8 mouse cellular contexts compared by ENCODE assay signal in the genomic region with DNA sequence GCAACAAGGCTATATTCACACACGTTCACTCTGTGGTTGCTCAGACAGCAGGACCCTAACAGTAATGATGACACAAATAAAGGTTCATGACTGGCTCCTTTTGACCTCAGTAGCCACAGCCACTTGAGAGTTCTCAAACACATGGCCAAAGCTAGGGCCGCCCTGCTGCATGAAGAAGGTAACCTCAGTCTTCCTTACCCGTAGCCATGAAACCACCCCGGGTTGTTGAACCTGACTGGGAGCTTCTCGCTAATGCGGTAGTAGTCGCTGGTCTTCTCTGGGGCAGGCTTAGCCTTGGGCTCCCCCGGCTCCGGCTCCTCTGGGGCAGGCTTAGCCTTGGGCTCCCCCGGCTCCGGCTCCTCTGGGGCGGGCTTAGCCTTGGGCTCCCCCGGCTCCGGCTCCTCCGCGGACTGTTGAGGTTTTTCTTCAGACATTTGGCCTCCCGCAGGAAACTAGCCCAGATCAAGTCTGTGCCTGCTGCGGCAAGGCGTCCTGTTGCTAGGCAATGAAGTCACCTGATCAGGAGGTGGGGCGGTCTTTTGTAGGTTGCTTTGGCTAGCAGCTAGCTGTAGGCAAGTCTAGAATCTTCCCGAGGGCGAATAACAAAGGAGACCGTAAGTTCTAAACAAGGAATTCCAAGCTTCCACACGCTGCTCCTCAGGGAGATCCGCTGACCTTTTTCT. TPM values are rescaled to one million over a fixed set of nuclear protein-coding genes. Genes with fewer than 3 reads are reported as not detected.
DNase-seq lines count a peak whose midpoint lies in the region; ATAC-seq and TF ChIP-seq lines count a peak whose summit lies in the region.

1700007K13Rik (minus strand) TSS at position 497 of the 683 bp plus-strand sequence.

- peak within 1 kb of the TSS; percentile 42; the same call in 1 of the 2 replicates for H3K9ac ChIP-seq in embryonic facial prominence, embryonic 12.5 days
- peak within 1 kb of the TSS; percentile 32; the same call in 1 of the 2 replicates for H3K9ac ChIP-seq in heart, embryonic 15.5 days
- peak within 1 kb of the TSS; percentile 28; the same call in 1 of the 2 replicates for H3K9ac ChIP-seq in kidney, postnatal 0 days (ENCODE audit: low read depth, low read length)
- no peak within 1 kb of the TSS for H3K9ac ChIP-seq in liver, embryonic 11.5 days (ENCODE audit: low read depth, low read length)

- peaks cover 10% of the 10 kb centered on the region; the same call in 1 of the 2 replicates for H3K27me3 ChIP-seq in embryonic facial prominence, embryonic 12.5 days
- H3K27me3 ChIP-seq in heart, embryonic 15.5 days = peaks cover 18% of the 10 kb centered on the region; the same call in 1 of the 2 replicates
- no peaks in the 10 kb centered on the region for H3K27me3 ChIP-seq in kidney, postnatal 0 days (ENCODE audit: insufficient read depth, low read length)
- peaks cover 13% of the 10 kb centered on the region for H3K27me3 ChIP-seq in liver, embryonic 11.5 days (replicated peaks; ENCODE audit: control insufficient read depth, insufficient read depth, low read length)

- peaks cover 17% of the 10 kb centered on the region for H3K4me1 ChIP-seq in embryonic facial prominence, embryonic 12.5 days
- peaks cover 21% of the 10 kb centered on the region for H3K4me1 ChIP-seq in heart, embryonic 15.5 days (replicated peaks)
- peaks cover 12% of the 10 kb centered on the region; the same call in 1 of the 2 replicates for H3K4me1 ChIP-seq in kidney, postnatal 0 days (replicated peaks; ENCODE audit: insufficient read depth, low read length)
- peaks cover 14% of the 10 kb centered on the region for H3K4me1 ChIP-seq in liver, embryonic 11.5 days (replicated peaks; ENCODE audit: control insufficient read depth, insufficient read depth, low read length)

- no peak within 1 kb of the TSS for H3K27ac ChIP-seq in embryonic facial prominence, embryonic 12.5 days
- H3K27ac ChIP-seq in heart, embryonic 15.5 days = no peak within 1 kb of the TSS
- no peak within 1 kb of the TSS for H3K27ac ChIP-seq in kidney, postnatal 0 days
- no peak within 1 kb of the TSS for H3K27ac ChIP-seq in liver, embryonic 11.5 days (ENCODE audit: low read depth, low read length)

- peak within 1 kb of the TSS; percentile 62 for H3K4me2 ChIP-seq in embryonic facial prominence, embryonic 12.5 days (replicated peaks)
- H3K4me2 ChIP-seq in heart, embryonic 15.5 days = peak within 1 kb of the TSS; percentile 68
- peak within 1 kb of the TSS; percentile 62 for H3K4me2 ChIP-seq in kidney, postnatal 0 days (ENCODE audit: low read length)
- peak within 1 kb of the TSS; percentile 61 for H3K4me2 ChIP-seq in liver, embryonic 11.5 days

- DNase-seq in 416B (ENCODE audit: low read depth) = peak; percentile 88
- DNase-seq in adrenal gland, adult 8-10 months = peak; percentile 72
- peak; percentile 86 for DNase-seq in kidney, postnatal 0 days (ENCODE audit: low spot score)
- peak; percentile 68 for DNase-seq in liver, embryonic 11.5 days (ENCODE audit: low spot score)
- DNase-seq in naive thymus-derived CD4-positive, alpha-beta T cell, adult 2 months (ENCODE audit: low read depth) = peak; percentile 74
- peak; percentile 73 for DNase-seq in telencephalon, adult 2 months (ENCODE audit: low read depth, low spot score)

- WGBS in embryonic facial prominence, embryonic 12.5 days = 5% methylated on average over 25 of the region's 25 CpGs
- 4% methylated on average over 25 of the region's 25 CpGs for WGBS in heart, embryonic 15.5 days
- WGBS in kidney, postnatal 0 days = 4% methylated on average over 25 of the region's 25 CpGs
- 6% methylated on average over 25 of the region's 25 CpGs for WGBS in liver, embryonic 11.5 days

- no peak for TF ChIP-seq CTCF in kidney, postnatal 0 days (IDR thresholded peaks at IDR 0.05; ENCODE audit: low read depth)

- peak; percentile 58 for ATAC-seq in embryonic facial prominence, embryonic 12.5 days (ENCODE audit: insufficient number of reproducible peaks, insufficient read depth, low FRiP score, low TSS enrichment)
- no peak for ATAC-seq in heart, embryonic 15.5 days (replicated peaks; ENCODE audit: insufficient number of reproducible peaks, insufficient read depth, low FRiP score, low read depth)
- peak; percentile 60; the same call in 1 of the 2 replicates for ATAC-seq in kidney, postnatal 0 days (replicated peaks; ENCODE audit: low FRiP score, low read depth)
- 0 out of 2 replicates have a peak, but pooled peaks have one; percentile 33 for ATAC-seq in liver, embryonic 11.5 days (replicated peaks; ENCODE audit: low FRiP score)

- H3K9me3 ChIP-seq in embryonic facial prominence, embryonic 12.5 days = no peaks in the 10 kb centered on the region
- no peaks in the 10 kb centered on the region for H3K9me3 ChIP-seq in heart, embryonic 15.5 days (replicated peaks)
- H3K9me3 ChIP-seq in kidney, postnatal 0 days (replicated peaks; ENCODE audit: low read length) = no peaks in the 10 kb centered on the region
- no peaks in the 10 kb centered on the region for H3K9me3 ChIP-seq in liver, embryonic 11.5 days (ENCODE audit: control insufficient read depth, low read length)

- H3K4me3 ChIP-seq in embryonic facial prominence, embryonic 12.5 days = peak within 1 kb of the TSS; percentile 32
- peak within 1 kb of the TSS; percentile 34 for H3K4me3 ChIP-seq in heart, embryonic 15.5 days
- H3K4me3 ChIP-seq in kidney, postnatal 0 days (replicated peaks; ENCODE audit: low read depth, low read length) = peak within 1 kb of the TSS; percentile 20
- peak within 1 kb of the TSS; percentile 22 for H3K4me3 ChIP-seq in liver, embryonic 11.5 days (ENCODE audit: low read depth, low read length)

- H3K36me3 ChIP-seq in embryonic facial prominence, embryonic 12.5 days = peaks cover 19% of the 10 kb centered on the region
- peaks cover 21% of the 10 kb centered on the region for H3K36me3 ChIP-seq in heart, embryonic 15.5 days
- peaks cover 14% of the 10 kb centered on the region for H3K36me3 ChIP-seq in kidney, postnatal 0 days (ENCODE audit: insufficient read depth, low read length)
- H3K36me3 ChIP-seq in liver, embryonic 11.5 days (ENCODE audit: control insufficient read depth, insufficient read depth, low read length) = peaks cover 21% of the 10 kb centered on the region

RNA-seq across cellular contexts. Expression of gene 1700007K13Rik, which starts in this region (rescaled TPM):
- total RNA-seq in adrenal gland, adult 8-10 months (2022) = under 1 TPM in 3 of 4 experiments, not detected in 1; 0.49 to 0.99 (median 0.89) TPM
- polyA plus RNA-seq in embryonic facial prominence, embryonic 12.5 days (2016; fragmentation: Nextera tagmentation; extraction: Ambion mirVana) = 0.69 and 1.2 TPM in 2 replicates
- 0.26 and 0.41 TPM in 2 replicates for polyA plus RNA-seq in heart, embryonic 15.5 days (2015; fragmentation: Nextera tagmentation; extraction: Ambion mirVana)
- 0.22 and 0.49 TPM in 2 replicates for polyA plus RNA-seq in kidney, postnatal 0 days (2015; fragmentation: Nextera tagmentation; extraction: Ambion mirVana)
- 0.29 TPM in 1 of 2 replicates, not detected in the other for polyA plus RNA-seq in liver, embryonic 11.5 days (2014; fragmentation: Nextera tagmentation; extraction: Ambion mirVana)

Comparison
In these comparisons a context has a peak if more than half of its experiments do, and no peak if none do; other contexts are left out.
1. Peak in DNase-seq in adrenal gland, adult 8-10 months; RNA of the gene not detected or under 1 TPM.
2. Peak in DNase-seq, ATAC-seq, H3K4me3 ChIP-seq, H3K9ac ChIP-seq and H3K4me2 ChIP-seq in kidney, postnatal 0 days; RNA of the gene not detected or under 1 TPM.
3. Peak in DNase-seq, ATAC-seq, H3K4me3 ChIP-seq and H3K4me2 ChIP-seq in liver, embryonic 11.5 days; RNA of the gene not detected or under 1 TPM.